Mouse (Mus musculus): ENCODE data around the gene Smyd3.

DNA sequence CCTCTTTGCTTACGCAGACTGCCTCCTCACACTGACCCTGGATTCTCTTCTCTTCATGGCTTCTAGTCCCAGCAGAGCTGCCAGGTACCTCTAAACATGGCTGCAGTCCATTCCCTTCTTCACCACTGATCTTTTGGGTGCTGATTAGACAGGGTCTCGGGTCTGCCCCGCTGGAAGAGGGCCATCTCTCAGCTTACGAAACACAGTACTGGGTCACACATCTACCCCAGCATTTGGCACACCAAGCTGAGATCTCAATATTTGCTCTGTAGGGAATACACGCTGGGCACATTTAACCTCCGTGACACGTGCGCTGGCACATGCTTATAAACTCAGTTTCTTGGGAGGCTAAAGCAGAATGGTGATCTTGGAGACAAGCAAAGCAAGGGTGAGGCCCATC lies 413.4 kb downstream of the Smyd3 start:
- TF ChIP-seq CTCF (IDR thresholded peaks at IDR 0.05; ENCODE audit: low read depth) (no peak), EP300 (optimal IDR thresholded peaks at IDR 0.05) (no peak)

All from stomach, postnatal 0 days (tissue).